Mouse (Mus musculus) mouse trophoblast stem cell (cell line): ENCODE measurements around the gene Ldhal6b.

Experiments
- in situ Hi-C, 2 experiments: fragments of 300-500 bp; cut with MseI, MboI; formaldehyde crosslinking; loops; 2 replicates in 1 of 2; 3 replicates in 1 of 2; pipeline ENCODE4 v1.15.1; 2025

The Ldhal6b gene

DNA sequence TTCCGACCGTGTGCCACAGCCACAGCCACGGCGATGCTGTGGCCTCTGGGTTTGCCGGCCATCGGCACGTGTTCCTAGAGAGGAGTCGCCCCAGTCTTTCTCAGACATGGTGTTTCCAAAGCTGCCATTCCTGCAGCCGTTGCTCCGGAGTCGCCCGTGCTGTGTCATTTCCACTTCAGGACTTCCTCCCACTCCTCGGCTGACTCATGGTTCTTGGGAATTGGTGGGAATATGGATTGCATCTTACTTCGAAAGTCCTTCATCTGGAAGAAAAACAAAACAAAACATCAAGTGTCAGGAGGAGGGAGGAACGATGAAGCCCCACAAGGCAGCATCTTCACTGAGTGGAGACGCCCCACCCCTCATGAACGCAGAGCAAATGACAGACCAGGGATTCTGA is 7.4 kb downstream of the Ldhal6b start:
- in situ Hi-C loops: no loop called here

DNA sequence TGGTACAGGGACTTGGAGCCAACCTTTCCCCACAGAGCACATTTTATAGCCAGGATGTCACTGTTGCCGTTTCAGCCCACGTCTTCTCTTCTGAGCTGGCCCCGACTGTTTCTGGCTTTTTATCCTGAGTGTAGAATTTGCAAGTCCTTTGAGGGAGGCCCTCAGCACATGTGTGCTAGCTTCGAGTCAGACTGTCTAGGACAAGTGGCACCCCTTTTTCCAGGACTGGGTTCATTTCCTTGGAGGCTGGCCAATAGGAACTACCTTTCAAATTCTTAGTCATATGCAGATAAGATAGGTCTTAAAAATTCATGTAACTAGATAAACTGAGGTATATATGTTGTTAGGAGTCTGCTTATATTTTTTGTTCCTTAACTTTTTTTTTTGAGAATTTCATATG is 8.2 kb downstream of the Ldhal6b start:
- in situ Hi-C loops: no loop called here

DNA sequence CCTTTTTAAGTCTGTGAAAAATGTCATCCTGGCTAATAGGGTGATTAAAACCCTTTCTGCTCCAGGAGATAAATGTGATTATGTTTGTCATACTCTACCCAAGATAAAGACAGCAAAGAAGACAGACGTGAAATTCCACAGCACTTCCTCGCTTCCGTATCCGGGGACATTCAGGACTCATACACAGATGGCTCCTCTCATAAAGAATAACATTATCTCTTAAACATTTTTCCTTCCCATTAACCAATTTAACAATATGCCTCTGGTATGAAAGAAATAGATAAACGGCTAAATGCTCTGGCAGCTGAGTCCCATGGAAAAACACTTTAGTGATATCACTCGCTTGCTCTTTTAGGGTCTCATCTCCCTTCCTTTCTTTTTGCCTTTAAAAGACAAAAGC is 11.5 kb downstream of the Ldhal6b start:
- in situ Hi-C loops: loop anchor here in 1 of 2 experiments (10.0 kb wide), 1 partner anchor 152 kb away; no protein-coding TSS in a partner anchor

DNA sequence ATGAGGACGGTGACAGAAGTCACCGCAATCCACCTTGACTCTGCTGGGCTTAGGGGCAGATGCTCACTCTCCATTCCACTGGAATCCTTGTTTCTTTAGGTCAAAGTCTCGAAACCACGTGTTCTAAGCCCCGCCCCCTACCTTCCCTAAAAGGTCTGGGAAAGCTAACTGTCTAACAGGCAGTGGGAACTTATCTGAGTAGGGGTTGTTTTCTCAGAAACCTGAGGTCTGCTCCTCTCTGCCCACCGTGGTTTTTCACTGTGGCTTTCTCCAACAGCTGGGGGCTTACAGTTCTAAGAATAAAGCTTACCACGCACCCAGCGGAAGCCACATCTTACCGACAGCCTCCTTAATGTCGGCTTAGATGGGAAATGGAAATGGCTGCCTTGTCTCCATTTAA is 12.0 kb downstream of the Ldhal6b start:
- in situ Hi-C loops: loop anchor here in 1 of 2 experiments (10.0 kb wide), 1 partner anchor 152 kb away; no protein-coding TSS in a partner anchor

DNA sequence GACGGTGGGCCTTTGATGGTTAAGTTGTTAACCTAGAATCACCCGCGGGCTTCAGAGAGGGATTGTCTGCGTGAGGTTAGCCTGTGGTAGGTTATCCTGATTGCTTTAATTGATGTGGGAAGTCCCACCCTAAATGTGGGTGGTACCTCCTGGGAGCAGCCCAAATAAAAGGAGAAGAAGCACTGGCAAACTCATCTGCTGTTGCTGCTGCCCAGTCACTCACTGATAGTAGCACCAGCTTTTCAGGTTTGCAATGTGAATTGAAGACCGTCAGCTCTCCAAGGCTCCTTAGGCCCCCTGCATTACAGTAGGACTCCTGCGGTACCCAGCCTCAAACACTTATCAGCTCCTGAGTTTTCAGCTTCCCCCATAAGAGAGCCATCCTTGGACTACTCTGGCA is 14.7 kb downstream of the Ldhal6b start:
- in situ Hi-C loops: loop anchor here in 1 of 2 experiments (10.0 kb wide), 1 partner anchor 149 kb away; no protein-coding TSS in a partner anchor

DNA sequence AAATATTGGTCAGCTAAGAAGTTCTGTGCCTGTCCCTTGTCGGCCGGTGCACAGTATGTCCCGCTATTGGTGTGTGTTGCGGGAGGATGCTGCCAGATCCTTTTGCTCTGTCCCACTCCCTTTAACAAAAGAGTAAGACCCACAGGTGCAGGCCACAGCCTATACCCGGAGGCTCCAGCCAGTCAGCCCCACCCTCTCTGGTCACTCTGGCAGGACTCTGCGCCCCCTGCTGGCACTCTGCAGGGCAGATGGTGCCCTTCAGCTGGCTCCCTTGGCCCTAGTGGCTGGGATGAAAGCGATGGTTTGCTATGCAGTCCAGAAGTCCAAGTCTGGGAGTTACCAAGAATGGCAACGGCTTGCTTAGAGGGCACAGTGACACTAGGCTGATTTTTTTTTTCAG is 15.9 kb downstream of the Ldhal6b start:
- in situ Hi-C loops: loop anchor here in 1 of 2 experiments (10.0 kb wide), 1 partner anchor 148 kb away; no protein-coding TSS in a partner anchor

DNA sequence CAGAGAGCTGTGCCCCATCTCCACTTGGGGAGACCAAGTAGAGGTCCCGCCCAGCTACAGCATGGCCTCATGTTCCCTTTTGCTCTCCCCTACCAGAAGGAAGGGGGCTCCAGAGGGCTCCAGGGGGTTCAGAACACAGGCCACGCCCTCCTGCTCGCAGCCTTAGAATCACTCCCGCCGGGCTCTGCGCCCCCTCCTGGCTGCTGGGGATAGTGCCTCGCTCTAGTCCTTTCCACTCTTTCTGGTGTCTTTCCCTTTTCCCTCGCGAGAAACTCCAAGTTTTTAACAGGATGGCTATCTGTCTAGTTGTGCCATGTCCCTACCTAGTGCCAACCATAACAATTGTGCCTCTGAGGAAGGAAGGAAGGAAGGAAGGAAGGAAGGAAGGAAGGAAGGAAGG is 16.5 kb downstream of the Ldhal6b start:
- in situ Hi-C loops: loop anchor here in 1 of 2 experiments (10.0 kb wide), 1 partner anchor 147 kb away; no protein-coding TSS in a partner anchor

DNA sequence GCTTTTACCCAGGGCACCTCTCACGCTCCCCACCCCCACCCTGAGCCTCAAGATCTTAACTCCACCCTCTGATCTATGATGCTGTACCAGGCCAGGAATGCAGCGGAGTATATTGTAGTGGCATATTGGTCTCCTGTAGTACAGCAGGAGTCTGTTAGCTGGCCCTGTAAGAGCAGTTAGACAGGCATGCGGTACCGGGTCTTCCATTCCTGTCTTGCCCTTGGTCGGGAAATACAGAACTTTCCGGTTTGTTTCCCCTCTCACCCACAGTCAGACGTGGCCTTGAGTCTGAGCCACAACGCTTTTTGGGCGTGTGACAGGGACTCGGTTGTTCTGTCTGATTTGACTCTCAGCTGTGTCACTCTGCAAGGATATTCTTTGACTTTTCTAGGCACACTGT is 17.3 kb downstream of the Ldhal6b start:
- in situ Hi-C loops: loop anchor here in 1 of 2 experiments (10.0 kb wide), 1 partner anchor 146 kb away; no protein-coding TSS in a partner anchor

DNA sequence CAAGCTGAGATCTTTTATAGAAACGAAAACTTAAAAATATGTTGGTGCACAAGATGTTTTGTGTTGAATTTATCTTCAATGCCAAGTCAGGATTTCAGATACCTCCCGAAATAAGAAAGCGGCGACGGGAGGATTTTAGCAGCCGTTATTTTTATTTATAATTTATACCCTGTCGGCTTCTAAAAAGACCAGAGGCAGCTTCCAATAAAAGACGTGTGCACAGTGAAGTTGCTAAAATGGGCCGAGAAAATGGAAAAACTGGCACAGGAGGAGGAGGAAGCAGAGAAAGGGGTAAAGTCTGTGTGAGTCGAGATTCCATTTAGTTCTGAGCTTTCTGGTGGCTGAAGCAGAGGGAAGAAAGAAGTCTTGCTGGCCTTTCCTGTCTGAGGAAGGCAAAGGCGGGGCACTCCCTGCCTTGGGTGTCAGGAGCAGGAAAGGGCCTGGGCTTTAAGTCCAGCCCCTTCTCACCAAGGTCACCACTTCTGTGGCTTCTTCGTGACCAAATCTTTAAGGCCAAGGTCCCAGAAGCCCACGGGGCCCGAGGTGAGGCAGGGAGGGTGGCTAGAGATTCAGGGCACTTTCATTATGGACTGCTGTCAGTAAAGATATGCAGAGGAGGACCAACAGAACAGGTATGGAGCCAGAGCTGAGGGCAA is 18.0 kb downstream of the Ldhal6b start:
- in situ Hi-C loops: loop anchor here in 1 of 2 experiments (10.0 kb wide), 1 partner anchor 146 kb away; no protein-coding TSS in a partner anchor

DNA sequence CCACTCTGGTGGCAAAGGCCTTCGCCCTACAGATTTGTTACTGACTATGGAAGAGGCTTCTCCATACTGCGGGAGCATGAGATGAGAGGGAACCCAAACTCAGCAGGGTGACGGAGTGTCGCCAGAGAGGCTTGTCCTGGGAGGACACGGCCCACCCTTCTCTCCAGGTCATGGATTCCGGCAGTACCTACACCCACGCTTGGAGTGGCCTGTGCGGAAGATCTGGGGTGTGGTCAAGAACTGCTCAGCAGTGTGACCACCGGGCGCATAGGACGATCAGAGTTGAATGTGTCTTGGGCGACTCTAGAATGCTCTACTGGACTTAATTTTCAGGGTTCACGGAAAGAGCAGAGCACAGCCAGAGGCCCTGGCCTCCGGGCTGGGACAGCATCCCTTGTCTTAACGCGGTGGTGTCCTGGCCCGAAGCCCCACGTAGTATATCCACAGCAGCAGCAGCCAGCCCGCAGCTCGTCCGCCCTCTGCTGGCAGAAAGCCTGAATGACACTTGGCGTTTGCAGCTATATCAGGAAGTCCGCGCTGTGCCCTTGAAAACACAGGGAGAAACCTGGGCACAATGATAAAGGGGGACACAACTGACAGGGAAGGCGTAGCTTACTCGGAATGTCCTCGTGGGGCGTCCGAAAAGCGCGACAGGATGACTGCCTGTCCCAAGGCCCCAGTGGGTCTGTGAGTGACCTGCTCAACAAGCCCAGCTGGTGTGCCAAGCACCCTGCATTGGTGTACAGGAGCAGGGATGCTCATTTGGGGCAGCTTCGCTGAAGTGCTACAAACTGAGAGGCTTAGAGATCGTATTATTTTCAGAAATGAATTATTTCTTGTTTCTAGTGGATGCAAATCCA is 21.2 kb downstream of the Ldhal6b start:
- in situ Hi-C loops: no loop called here

DNA sequence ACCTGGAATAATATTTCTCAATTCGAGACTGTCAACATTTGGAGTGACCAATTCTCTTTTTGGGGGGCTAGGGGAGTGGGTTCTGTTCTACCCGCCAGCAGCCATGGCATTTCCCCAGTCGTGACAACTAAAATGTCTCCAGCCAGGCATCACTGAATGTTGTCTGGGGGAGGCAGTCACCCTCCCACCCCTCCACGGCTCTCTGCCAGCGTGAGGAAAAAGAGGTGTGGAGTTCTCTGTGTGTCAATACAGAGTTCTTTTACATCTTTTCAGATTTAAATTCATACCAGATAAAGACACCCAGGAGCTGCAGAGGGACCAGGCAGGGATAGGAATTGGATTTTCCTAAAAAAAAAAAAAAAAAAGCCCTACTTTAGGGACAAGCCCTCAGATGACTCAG is 22.4 kb downstream of the Ldhal6b start:
- in situ Hi-C loops: no loop called here

DNA sequence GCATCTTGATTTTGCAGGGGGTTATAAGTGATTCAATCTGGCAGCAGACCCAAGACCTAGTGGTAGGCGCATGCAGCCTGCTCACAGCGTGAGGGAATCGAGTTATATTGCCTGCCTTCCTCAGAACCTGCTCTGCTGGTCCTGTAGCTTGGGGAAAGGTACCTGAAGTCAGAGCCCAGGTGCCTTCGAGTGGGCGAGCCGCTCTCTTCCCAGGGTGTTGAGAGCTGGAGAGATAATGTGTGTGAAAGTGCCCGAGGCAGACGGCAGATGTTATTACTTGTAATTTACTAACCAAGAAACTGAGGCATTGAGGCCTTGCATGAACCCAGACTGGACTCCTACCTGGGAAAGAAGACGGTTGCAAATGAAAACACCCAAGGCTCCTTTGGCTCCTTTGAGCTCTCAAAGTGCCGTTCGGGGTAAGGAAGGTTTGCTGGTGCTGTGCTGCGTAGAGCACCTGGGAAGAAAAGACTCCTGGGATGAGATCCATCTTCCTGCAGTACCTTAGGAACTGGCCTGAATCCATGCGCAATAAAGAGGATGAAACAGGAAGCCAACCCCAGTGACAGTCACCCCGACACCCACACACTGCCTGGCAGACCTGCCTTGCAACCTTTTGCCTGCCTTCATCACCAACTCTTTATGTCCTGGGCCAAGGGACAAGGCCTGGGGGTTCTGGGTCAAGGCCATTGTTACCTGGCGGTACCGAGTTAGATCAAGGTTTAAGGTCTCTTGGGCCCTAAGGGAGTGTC is 22.9 kb downstream of the Ldhal6b start:
- in situ Hi-C loops: no loop called here

DNA sequence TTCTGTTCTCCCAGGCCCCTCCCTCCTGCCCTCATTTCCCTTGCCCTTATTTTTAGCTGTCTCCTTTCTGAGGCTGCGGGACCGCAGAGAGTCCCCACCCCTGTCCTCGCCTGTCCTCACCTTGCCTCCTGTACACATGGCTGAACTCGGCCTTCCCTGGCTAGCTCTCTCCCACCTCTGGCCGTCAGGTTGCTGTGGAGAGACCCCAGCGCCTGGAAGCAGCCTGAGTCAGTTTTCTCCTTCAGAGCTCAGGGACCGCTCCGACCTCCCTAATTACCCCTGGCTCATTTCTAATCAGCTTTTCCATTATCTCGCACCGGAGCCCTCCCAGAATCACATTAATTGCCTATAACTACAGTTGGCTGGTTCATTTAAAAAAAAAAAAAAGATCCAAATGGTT is 27.9 kb downstream of the Ldhal6b start:
- in situ Hi-C loops: no loop called here

DNA sequence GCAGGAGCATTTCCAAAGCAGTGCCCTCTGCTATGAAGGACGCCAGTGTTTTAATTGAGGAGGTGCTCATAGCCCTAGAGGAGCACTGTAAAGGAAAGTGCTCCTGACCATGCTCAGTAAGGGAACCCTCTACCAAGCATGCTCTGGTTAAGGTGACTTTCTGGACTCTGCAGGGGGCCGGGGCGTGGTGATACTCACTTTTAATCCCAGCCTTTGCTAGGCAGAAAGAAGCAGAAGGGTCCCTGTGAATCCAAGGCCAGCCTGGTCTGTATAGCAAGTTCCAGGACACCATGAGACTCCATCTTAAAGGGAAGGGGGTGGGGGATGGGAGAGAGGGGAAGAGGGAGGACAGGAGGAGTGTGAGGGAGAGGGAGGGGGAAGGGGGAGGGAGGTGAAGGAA is 30.2 kb downstream of the Ldhal6b start:
- in situ Hi-C loops: no loop called here

DNA sequence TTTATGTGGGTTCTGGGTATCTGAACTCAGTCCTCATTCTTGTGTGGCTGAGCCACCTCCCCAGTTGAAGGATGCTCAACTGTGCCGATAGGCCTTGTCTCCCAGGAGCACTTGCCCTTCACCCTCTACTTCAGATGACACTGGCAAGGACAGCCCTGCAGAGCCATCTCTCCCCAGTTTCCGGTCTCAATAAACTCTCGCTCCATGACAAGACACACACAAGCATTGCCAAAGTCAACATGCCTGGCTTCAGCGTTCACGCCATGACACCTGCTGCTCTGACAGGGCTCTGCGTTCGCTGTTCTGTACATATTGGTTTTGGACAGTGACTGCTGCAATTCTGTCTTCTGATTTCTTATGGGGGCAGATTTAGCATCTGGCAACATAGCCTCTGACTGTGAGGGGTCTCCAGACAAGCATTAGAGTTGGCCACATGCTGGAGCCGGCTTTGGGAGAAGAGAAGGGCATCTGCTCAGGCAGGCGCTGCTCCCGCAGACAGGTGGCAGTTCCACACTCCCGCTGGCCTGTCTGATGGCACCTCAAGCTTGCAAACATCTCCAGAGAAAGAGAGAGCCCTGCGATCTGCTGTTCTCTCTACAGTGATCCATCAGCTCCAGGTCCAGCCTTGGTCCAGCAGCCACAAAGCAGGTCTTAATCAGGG is 31.6 kb downstream of the Ldhal6b start:
- in situ Hi-C loops: no loop called here

DNA sequence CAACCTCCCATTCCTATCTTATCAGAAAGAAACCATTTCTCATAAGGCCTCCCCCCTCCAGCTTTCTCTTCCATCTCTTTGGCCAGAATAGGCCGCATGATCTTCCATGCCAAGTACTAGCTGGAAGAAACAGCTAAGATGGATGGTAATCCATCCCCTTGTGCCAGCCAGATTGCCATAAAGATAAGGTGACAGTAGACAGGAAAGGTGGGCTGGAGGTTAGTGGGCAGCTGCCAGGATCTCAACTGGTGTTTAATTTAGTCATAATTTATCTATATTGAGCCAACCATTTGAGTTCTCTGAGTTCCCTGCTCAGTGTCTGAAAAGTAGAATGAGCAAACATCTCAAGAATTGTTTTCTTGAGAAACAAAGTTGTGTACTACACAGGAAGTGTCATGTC is 32.9 kb downstream of the Ldhal6b start:
- in situ Hi-C loops: no loop called here

DNA sequence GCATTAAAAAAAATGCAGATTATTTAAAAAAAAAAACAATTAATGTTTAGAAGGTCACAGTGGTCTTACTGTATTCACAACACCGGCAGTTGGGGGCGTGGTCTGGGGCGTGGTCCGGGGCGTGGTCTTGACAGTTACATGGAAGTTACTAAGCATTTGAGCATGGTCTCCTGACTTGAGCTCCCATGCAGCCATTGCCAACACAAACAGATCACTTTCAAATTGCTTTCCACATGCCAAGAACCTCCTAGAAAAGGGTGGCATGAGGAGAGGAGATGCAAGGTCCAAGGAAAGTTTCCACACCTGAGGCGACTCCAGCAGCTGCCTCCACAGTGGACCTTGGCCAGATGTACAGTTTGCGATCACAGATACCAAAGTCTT is 40.6 kb downstream of the Ldhal6b start:
- in situ Hi-C loops: no loop called here

DNA sequence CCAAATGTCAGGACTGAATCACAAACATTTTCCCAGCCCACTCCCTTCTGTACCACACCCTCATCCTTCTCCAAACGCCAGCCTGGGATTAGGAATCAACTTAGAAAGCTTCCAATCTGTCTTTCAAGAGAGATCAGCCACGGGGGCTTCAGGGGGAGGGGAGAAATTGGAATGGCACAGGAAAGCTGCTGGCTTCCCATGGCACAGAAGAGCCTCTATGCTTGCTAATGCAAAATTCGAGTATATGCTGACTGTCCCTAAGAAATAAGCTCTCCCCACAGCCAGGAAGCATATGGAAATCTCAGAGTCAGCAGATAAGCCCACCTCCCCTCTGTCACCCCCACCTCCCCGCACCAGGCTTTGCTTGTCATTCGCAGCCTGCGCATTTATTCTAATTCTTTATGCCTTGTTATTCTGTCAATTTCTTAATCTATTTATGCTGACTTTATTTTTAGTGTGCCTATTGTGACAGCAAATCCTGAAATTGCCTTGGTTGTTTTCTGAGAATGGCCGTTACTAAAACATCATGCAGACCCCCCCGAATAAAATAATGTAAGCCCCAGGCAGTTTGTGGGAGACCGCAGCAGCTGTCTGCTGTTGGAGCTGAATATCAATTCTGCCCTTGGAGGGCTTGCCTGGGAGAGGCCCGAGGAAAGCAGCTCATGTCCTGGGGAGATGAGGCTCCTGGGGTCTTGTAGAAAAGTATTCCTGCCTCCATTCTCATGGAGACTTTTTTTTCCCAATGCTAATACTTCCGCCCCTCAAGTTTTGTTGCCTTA is 41.2 kb downstream of the Ldhal6b start:
- in situ Hi-C loops: no loop called here

DNA sequence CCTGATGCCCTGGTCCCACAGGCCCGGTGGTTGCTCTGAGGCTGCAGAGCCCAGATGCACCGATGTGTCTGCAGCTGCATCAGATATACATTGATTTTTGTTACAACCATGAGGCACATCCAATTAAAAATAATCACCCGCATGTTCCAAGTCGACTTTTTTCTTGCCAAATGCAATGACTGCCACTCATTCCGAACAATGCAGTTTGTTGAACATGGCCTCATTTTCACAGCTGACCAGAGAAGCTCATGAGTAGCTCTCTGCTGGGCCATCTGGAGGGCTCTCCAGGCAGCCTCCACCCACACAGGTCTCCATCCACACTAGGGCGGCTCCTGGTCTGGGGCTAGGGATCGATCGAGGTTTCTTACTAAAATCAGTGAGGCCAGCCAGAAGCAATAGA is 45.6 kb downstream of the Ldhal6b start:
- in situ Hi-C loops: no loop called here

DNA sequence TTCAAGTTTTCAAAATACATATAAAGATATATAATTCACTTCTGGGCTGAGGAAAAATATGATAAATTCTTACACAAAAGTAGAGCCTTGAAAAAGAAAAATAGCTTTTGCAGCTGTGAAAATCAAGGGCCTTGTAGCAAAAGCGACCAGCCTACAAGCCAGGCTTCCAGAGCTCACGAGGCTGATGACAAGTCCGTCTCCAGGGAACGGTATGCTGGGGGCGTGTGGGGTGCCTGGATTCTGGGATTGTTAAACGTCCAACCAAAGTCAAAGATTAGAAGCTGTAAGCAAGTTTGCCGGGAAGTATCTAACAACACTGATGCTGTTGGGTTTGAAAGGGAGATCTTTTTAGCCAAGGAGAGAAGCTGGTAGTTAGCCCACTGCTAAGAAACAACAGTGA is 47.0 kb downstream of the Ldhal6b start:
- in situ Hi-C loops: no loop called here

DNA sequence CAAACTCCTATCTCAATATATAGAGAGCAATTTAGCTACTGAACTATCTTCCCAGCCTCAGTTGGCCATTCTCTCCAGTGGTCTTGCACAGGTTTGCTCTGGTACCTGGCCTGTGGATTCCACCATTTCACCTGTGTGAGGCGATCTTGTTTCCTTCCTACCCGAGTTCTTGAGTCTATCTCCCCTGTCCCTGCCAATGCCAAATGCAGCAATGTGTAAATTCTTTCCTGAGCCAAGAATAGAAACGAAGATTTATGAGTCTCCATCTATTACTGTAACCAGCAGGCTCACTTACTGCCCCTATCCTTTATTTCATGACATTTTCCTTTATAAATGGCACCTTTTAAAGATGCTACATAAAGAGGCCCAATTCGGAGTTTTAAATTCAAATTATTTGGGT is 47.5 kb downstream of the Ldhal6b start:
- in situ Hi-C loops: no loop called here
